Mouse (Mus musculus) adrenal gland, adult (tissue): ENCODE measurements around the gene Adpgk.
"Not testable (repeated sequence)": the region's sequence is repeated elsewhere in the genome, so short reads cannot be mapped to it uniquely, and the experiment has no call there.

Experiments
- DNase-seq, 2 experiments: peaks; one replicate each; pipeline ENCODE4 v3.0.0; 2022 to 2023; ENCODE audit warnings: low spot score in 1 of 2; ENCODE audit not compliant: inconsistent age in 2 of 2

Adpgk gene

DNA sequence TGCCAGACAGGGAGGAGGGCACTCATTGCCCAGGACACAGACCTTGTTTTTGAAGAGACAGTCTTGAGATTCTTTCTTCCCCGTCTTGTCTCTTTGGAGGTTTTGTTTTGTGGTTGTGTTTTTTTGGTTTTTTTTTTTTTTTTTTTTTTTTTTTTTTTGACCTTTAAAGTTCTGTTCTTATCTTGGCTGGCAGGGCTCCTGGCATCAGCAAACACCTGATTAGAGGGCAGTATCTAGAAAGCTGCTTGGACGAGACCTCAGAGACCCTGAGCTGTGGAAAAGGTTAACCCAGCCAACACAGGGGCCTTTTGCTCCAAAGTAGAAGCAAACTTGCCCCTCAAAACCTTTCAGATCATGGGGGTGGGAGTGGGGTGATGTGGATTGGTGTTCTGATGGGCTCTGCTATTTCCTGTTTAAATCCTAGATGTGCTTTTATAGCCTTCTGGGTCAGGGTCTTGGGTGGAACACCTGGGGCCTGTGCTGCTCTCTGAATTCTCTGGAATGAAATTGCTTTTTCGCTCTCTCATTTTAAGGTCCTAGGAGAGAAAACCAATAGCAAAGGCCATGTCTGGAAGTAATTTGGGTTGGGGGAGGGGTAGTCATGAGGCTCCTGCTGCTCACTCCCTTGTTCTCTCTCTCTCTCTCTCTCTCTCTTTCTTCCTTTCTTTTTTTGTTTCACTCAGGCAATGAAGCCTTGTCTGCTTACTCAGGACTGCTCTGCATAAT is 2.5 kb upstream of the Adpgk start:
- no peak for DNase-seq

- no peak for DNase-seq
These were observed 1.7 kb upstream of the Adpgk start for GRCm38 (mm10) chr9:59289529-59290115.

GRCm38 (mm10) chr9:59291688-59292492 is 532 bp downstream of the Adpgk start:
- no peak for DNase-seq

GRCm38 (mm10) chr9:59292493-59292875 is 1.1 kb downstream of the Adpgk start:
- DNase-seq: no peak

GRCm38 (mm10) chr9:59296419-59296818 is 5.1 kb downstream of the Adpgk start:
- no peak for DNase-seq

DNA sequence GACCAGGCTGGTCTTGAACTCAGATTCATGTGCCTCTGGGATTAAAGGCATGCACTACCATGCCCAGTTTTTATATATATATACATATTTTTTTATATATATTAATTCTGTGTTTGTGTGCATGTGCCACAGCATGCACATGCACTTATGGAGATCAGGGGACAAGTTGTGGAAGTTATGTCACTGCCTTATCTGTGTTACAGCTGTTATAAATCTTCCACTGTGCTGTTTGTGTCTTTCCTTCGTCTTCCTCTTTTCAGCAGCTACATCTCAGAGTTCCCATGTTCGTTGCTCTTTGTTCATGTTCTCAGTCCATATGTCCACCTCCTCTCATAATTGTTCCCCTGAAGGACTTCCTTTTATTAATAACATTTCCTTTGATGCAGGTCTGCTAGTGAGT is 16.5 kb downstream of the Adpgk start:
- no peak for DNase-seq

DNA sequence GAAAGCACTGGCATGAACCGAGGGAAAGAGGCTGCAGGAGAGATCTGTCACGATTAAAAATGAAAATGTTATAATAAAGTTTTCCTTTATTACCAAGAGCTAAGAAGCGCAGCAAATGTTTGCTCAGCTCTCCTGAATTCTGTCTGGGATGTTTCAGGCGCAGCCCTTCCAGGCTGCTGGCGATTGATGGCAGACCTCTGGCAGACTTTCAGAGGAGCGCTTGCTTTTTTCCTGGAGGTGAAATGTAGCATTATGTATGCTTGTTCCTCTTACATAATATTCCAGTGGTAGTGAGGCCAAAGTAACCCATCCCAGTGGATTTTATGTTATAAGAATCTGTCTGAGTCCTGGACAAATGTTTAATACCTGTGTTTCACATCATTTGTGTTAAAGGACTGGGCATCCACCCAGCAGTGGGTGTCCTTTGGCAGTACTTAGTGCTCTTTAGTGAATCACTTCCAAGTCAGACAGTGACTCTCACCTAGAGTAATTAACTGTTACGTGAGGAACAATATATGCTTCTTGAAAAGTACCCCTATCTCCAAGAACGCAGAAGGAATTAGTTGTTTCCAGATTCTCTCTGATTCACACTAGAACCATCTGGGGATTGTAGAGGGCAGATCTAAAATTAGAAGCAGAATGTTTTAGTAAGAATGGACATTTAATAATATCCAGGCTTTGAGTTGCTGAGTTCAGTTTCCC is 19.4 kb downstream of the Adpgk start:
- peak in 1 of 2 experiments; percentile 39 for DNase-seq

GRCm38 (mm10) chr9:59311284-59311670 is 19.9 kb downstream of the Adpgk start:
- peak; percentile 16 to 44 for DNase-seq

DNA sequence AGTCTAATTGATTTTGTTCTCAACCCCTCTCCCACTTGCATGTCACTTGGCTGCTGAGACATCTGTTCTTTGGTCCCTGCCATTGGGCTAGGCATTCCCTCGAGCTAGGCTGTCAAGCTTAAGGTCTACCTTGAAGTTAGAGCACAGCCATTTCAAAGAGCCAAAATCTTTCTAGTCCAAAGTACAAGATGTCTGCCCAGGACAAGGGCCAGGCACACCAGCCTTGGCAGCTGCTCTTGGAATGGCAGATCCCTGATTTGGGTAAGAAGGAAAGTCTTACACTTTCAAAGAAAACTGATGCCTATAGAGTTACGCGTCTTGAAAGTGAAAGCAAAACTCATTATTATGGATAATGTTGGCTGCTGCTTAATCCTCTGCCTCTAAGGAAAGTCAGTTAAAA is 24.8 kb downstream of the Adpgk start:
- DNase-seq: no peak

- DNase-seq: peak in 1 of 2 experiments; percentile 27
These were observed 33.0 kb downstream of the Adpgk start for GRCm38 (mm10) chr9:59324351-59324750.

DNA sequence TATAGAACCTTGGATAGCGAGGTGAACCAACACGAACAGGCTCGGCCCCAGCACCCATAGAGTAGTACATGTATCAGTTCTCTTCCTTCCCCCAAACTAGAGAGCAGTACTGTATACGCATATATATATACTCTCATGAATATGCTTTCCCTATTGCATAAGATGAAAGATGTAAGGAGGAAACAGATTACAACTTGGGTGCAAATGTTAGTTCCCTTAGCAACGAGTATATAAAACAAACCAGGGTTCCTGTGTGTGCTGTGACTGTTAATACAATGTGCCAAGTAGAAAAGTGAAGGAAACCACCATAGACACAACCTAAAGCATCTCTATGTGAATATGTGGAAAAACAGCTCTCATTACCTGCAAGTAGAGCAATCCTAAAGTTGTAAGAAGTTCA is 38.7 kb downstream of the Adpgk start:
- no peak for DNase-seq

GRCm38 (mm10) chr9:59336539-59336938 is 45.2 kb downstream of the Adpgk start:
- no peak for DNase-seq

DNA sequence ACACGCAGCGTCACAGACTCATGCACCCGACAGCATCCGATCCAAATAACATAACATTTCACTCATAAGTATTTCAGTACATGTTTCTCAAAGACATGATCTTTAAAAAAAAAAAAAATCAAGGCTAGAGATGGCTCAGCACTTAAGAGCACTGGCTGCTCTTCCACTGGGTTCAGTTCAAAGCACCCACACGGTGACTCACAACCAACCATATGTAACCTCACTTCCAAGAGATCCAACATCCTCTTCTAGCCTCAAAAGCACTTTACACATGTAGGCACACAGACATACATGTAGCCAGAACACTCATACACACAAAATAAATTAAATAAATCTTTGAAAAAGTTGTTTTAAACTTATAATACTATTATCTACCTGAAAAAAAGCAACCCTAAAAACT is 46.5 kb downstream of the Adpgk start:
- DNase-seq: no peak

GRCm38 (mm10) chr9:59338411-59338810 is 47.1 kb downstream of the Adpgk start:
- no peak for DNase-seq

GRCm38 (mm10) chr9:59339107-59339506 is 47.7 kb downstream of the Adpgk start:
- DNase-seq: no peak

- peak; percentile 14 to 41 for DNase-seq
These were observed 48.6 kb downstream of the Adpgk start for GRCm38 (mm10) chr9:59340002-59340401.

- DNase-seq: no peak
These were observed 54.8 kb downstream of the Adpgk start for GRCm38 (mm10) chr9:59346176-59346575.

DNA sequence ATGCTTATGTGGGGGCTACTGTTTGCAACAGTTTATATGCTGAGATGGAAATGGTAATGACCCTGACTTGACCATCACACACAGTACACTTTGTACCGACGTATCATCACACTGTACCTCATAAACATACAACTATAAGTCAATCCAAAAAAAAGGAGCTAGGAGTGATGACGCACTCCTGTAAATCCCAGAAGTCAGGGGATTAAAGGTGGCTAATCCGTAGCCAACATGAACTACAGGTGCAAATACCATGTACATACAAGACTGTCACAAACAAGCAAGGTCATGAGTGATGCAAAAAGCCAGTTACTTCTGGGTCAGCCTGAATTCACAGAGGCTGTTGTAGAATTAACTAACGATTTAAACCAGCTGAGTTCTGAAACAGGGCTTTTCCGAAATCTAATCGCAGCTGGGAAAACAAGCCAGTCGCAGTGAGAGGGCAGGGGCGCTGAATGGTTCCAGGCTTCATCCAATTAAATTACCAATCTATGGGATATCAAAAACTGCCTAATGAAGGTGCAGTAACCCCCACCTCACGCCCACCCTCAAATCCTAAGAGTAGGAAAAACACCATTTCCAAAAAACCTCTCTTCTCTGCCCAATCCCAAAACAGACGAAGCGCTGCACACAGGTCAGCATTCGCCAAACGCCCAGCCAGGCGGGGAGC is 61.4 kb downstream of the Adpgk start:
- no peak for DNase-seq

DNA sequence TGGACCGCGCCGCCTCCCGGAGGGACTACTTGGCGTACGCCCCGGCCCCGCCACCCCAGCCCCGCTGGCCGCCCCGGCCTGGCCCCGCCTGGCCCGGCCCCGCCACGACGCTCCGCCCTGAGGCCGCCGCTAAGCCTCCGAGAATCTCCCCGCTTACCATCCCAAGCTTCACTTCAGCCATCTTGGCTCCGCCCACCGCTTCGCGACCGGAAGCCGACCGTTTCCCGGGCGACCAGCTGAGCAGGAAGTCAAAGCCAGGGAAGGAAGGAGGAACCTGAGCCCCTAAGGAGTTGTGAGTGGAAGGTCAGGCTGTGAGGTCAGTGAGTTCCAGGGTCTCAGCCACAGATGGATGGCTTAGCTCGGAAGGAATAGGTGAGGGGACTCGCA is 61.9 kb downstream of the Adpgk start, which contains the start of gene Bbs4:
TSS of gene Bbs4 (minus strand) at position 256 of the 387 bp plus-strand sequence.
- DNase-seq: peak; percentile 94 to 97

GRCm38 (mm10) chr9:59358041-59358440 is 66.7 kb downstream of the Adpgk start:
- DNase-seq: not testable (repeated sequence)

GRCm38 (mm10) chr9:59360487-59360886 is 69.1 kb downstream of the Adpgk start:
- not testable (repeated sequence) for DNase-seq
